Mouse (Mus musculus): ENCODE results near the gene Supt3.

Supt3 gene

GRCm38 (mm10) chr17:45119609-45120201 lies 342.8 kb downstream of the Supt3 start:
- DNase-seq (ENCODE audit: low spot score in 2 of 2) = no peak

DNA sequence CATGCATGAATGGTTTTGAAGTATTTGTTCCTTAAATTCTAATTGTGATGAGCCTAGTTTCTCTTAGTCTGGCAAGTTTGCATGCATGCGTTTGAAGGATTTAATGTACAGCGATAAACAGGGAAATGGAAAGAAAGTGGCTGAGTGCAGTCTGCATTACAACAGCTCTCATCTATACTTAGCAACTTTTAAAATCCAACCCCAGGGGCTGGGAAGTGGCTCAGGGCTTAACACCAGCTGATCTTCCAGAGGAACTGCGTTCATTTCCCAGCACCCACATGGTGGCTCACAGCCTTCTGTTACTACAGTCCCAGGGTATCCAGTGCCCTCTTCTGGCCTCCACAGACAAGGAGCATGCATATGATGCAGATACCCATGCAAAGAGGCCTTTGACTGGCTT lies 346.9 kb downstream of the Supt3 start:
- DNase-seq (ENCODE audit: low spot score in 2 of 2) = no peak

- no peak for DNase-seq (ENCODE audit: low spot score in 2 of 2)
Measured at GRCm38 (mm10) chr17:45128611-45129010, 351.7 kb downstream of the Supt3 start.

- no peak for DNase-seq (ENCODE audit: low spot score in 2 of 2)
Measured at GRCm38 (mm10) chr17:45133501-45134400, 356.8 kb downstream of the Supt3 start.

GRCm38 (mm10) chr17:45136491-45136890 lies 359.5 kb downstream of the Supt3 start:
- no peak for DNase-seq (ENCODE audit: low spot score in 2 of 2)

- no peak for DNase-seq (ENCODE audit: low spot score in 2 of 2)
Measured at GRCm38 (mm10) chr17:45143043-45143442, 366.1 kb downstream of the Supt3 start.

DNA sequence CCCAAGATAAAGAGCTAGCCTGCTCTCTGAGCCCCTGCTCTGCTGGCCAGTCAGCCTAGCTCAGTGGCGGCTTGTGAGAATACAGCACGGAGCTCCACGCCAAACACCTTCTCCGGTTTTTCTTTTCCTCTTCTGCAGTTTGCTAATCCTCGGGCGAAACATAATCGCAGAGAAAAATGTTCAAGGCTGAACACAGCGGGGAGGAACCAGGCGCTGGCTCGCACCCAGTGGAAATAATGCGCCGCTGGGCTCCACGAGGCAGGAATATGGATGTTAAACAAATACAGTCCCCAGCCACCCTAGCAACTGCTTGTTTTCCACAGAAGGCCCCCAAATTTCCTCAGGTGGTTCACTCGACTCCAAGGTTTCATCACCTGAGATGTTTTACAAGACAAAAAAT lies 367.7 kb downstream of the Supt3 start:
- DNase-seq (ENCODE audit: low spot score in 2 of 2) = no peak

- DNase-seq (ENCODE audit: low spot score in 2 of 2) = no peak
Measured at GRCm38 (mm10) chr17:45151312-45151929, 374.5 kb downstream of the Supt3 start.

DNA sequence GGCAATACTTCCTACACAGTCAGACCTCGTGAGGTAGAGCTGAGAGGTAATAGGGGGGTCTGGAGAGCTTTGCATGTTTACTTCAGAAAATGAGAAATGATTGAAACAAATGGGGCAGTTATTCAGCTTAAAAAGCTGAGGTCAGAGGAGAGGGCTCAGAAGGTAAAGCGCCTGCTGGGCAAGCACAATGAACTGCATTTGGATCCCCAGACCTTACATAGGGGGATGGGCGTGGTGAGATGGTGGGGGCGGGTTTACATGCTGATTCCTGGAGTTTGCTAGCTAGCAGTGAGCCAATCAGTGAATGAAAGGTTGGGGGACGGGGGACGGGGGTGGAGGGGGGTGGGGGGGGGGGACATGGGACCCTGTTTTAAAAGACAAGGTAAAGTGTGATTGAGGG lies 376.8 kb downstream of the Supt3 start:
- DNase-seq (ENCODE audit: low spot score in 2 of 2) = no peak

- peak; percentile 26 to 41 for DNase-seq (ENCODE audit: low spot score in 2 of 2)
Measured at GRCm38 (mm10) chr17:45158171-45158691, 381.3 kb downstream of the Supt3 start.

- DNase-seq (ENCODE audit: low spot score in 2 of 2) = no peak
Measured at GRCm38 (mm10) chr17:45160651-45161050, 383.7 kb downstream of the Supt3 start.

- DNase-seq (ENCODE audit: low spot score in 2 of 2) = no peak
Measured at GRCm38 (mm10) chr17:45165741-45166140, 388.8 kb downstream of the Supt3 start.
